Mouse (Mus musculus): Measurements from ENCODE around the gene Atxn2l.

- TF ChIP-seq GATA1 (IDR thresholded peaks at IDR 0.05; ENCODE audit: borderline replicate concordance, low read length) = no peak
- no peak for TF ChIP-seq FLI1 (IDR thresholded peaks at IDR 0.05; ENCODE audit: low read length)
Observed at GRCm38 (mm10) chr7:126537820-126538585, 34.8 kb upstream of the Atxn2l start.

Measured in megakaryocyte, embryonic 14.5 days (primary cell).